Mouse (Mus musculus) midbrain, embryonic 15.5 days (tissue): ENCODE measurements around the gene Suz12. TPM values are rescaled to one million over a fixed set of nuclear protein-coding genes. Genes with fewer than 3 reads are reported as not detected.
A peak's percentile ranks its signal among the peaks of the same experiment; 100 is the strongest.

ENCODE experiments used
- ATAC-seq: fragments of 200-750 bp; cut with Nextera tagmentation; replicated peaks from 2 replicates; pipeline ENCODE4 v1.8.0; 2017; ENCODE audit warnings: moderate TSS enrichment
- H3K27ac ChIP-seq: fragments of 300-500 bp; sonication (generic); 2 replicates; pipeline ENCODE4 v1.5.1; 2015; ENCODE audit warnings: mild to moderate bottlenecking, inconsistent platforms
- H3K27me3 ChIP-seq: fragments of 300-500 bp; sonication (generic); replicated peaks from 2 replicates; pipeline ENCODE4 v1.6.1; 2015; ENCODE audit warnings: inconsistent platforms
- H3K36me3 ChIP-seq: fragments of 300-500 bp; sonication (generic); replicated peaks from 2 replicates; pipeline ENCODE4 v1.6.1; 2015; ENCODE audit warnings: inconsistent platforms
- H3K4me1 ChIP-seq: fragments of 300-500 bp; sonication (generic); 2 replicates; pipeline ENCODE4 v1.6.1; 2015; ENCODE audit warnings: inconsistent platforms
- H3K4me2 ChIP-seq: fragments of 300-500 bp; sonication (generic); 2 replicates; pipeline ENCODE4 v1.6.1; 2015; ENCODE audit warnings: inconsistent platforms, mild to moderate bottlenecking, moderate library complexity
- H3K4me3 ChIP-seq: fragments of 300-500 bp; sonication (generic); 2 replicates; pipeline ENCODE4 v1.5.1; 2015; ENCODE audit warnings: mild to moderate bottlenecking, inconsistent platforms
- H3K9ac ChIP-seq: fragments of 300-500 bp; sonication (generic); 2 replicates; pipeline ENCODE4 v1.6.1; 2015; ENCODE audit warnings: mild to moderate bottlenecking, inconsistent platforms
- H3K9me3 ChIP-seq: fragments of 300-500 bp; sonication (generic); 2 replicates; pipeline ENCODE4 v1.6.1; 2016; ENCODE audit warnings: inconsistent platforms
- WGBS: fragments of 180-500 bp; shearing (Covaris S2); methylation state at CpG from one replicate; pipeline ENCODE4 v1.1.7; 2015; ENCODE audit warnings: mixed read lengths; 5-methylcytosine and 5-hydroxymethylcytosine counted together
- polyA plus RNA-seq: library from polyadenylated mRNA; unstranded; fragments of >200 nt; fragmentation: Nextera tagmentation; extraction: Ambion mirVana; gene quantifications from 2 replicates; pipeline ENCODE4 v1.2.1, GENCODE M21; 2015

The Suz12 gene
- 12.6 and 13.8 TPM in 2 replicates for polyA plus RNA-seq

DNA sequence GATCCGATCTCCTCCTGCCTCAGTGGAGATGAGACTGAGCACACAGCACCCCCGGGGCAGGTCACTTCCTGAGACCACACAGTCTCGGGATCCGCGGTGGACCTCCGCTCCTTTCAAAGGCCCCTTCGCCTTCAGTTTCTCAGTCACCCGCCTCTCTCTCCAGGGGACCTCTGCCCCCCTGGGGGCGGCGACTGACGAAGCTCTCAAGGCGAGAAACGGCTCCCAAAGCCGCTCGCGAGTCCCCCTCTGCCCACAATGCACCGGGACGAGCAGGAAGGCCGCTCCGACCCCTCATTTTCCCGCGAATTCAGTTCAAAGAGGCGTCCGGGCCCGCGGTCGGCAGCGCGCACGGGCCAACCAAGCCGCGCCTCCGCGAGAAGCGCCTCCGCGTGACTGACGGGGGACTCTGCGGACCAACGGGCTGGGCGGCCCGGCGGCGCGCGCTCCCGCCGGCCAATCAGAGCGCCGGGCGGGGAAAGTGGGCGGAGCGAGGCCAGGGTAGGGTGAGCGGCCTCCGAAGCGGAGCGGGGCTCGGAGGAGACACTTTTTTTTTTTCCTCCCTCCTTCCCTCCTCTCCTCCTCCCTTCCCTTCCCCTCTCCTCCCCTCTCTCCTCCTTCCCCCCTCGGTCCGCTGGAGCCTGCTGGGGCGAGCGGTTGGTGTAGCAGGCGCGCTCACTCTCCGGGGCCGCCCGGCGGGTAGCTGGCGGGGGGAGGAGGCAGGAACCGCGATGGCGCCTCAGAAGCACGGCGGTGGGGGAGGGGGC lies at the start of gene Suz12:
Gene Suz12, plus strand, starts transcription at position 515 of the 764 bp plus-strand sequence.
- Histone ChIP-seq H3K27ac (peak within 1 kb of the TSS; percentile 97), H3K4me3 (peak within 1 kb of the TSS; percentile 94), H3K36me3 (no peaks in the 10 kb centered on the region), H3K4me1 (0 out of 2 replicates have a peak, but pooled peaks cover 5% of the 10 kb centered on the region), H3K4me2 (peak within 1 kb of the TSS; percentile 90), H3K9me3 (no peaks in the 10 kb centered on the region), H3K27me3 (no peaks in the 10 kb centered on the region), H3K9ac (peak within 1 kb of the TSS; percentile 80)
- ATAC-seq: peak; percentile 97
- under 1% methylated on average over 53 of the region's 74 CpGs for WGBS

DNA sequence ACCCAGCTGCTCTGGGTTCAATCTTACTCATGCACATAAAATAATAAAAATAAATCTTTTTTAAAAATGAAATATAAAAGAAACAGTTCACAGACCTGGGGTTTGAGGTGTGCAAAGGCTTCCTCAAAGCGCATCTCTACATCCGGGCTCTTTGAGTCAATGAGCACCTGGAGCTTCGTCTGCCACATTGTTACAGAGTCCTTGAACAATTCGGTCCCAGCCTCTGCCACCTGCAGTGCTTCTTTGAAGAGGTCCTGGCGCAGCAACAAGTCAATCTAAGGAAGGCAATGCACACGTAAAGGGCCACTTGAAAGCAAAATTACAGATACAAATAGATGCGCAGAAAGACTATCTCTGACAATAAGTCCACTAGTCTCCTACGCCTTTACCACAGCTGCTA lies 49.8 kb upstream of the Suz12 start:
- peaks cover 44% of the 10 kb centered on the region for H3K36me3 ChIP-seq
- H3K4me3 ChIP-seq: no peak overlapping the region
- no peaks in the 10 kb centered on the region for H3K9me3 ChIP-seq
- H3K9ac ChIP-seq: no peak overlapping the region
- H3K27ac ChIP-seq: no peak overlapping the region
- ATAC-seq: no peak
- H3K4me2 ChIP-seq: no peak overlapping the region
- H3K27me3 ChIP-seq: no peaks in the 10 kb centered on the region
- WGBS: 92% methylated on average over 8 of the region's 8 CpGs
- no peaks in the 10 kb centered on the region for H3K4me1 ChIP-seq

DNA sequence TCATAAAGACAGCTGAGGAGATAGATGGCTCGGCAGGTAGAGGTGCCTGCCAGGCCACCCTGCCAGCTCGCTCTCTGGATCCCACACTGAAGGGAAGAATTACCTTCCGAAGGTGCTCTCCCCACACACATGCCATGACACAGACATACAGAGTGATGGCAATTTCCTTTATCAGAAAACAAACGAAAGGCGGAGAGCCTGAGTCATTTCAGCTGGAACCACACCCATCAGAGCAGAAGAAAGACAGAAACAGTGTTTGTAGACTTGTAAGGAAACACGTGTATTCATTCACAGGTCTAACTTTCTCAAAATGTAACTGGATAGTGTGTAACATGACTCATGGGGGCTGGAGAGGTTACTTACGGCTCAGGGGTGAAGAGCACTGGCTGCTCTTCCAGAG lies 49.3 kb upstream of the Suz12 start:
- Histone ChIP-seq H3K27me3 (no peaks in the 10 kb centered on the region), H3K4me3 (no peak overlapping the region), H3K36me3 (peaks cover 47% of the 10 kb centered on the region), H3K4me1 (no peaks in the 10 kb centered on the region), H3K27ac (no peak overlapping the region), H3K9me3 (no peaks in the 10 kb centered on the region), H3K4me2 (no peak overlapping the region), H3K9ac (no peak overlapping the region)
- 94% methylated on average over 7 of the region's 7 CpGs for WGBS
- ATAC-seq: no peak

DNA sequence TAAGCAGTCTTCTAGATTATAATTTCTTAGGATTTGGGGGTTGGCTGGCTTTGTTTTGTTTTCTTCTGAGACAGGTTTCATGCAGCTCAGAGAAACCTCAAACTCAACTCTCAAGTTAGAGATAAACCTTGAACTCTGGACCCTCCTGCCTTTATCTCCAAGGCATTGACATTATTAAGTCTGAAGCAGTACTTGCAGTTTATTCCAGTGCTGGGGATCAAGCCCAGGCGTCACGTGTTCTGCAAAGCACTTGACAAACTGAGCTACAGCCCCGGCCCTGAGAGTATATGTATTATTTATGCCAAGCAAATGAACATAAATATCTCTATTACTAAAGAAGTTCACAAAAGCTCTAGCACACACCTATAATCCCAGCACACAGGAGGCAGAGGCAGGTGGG lies 45.6 kb upstream of the Suz12 start:
- H3K4me1 ChIP-seq: no peaks in the 10 kb centered on the region
- no peaks in the 10 kb centered on the region for H3K9me3 ChIP-seq
- H3K36me3 ChIP-seq: peaks cover 53% of the 10 kb centered on the region
- H3K4me2 ChIP-seq: no peak overlapping the region
- H3K27me3 ChIP-seq: no peaks in the 10 kb centered on the region
- ATAC-seq: no peak
- no peak overlapping the region for H3K4me3 ChIP-seq
- no peak overlapping the region for H3K9ac ChIP-seq
- WGBS: 95% methylated on average over 3 of the region's 3 CpGs
- no peak overlapping the region for H3K27ac ChIP-seq

DNA sequence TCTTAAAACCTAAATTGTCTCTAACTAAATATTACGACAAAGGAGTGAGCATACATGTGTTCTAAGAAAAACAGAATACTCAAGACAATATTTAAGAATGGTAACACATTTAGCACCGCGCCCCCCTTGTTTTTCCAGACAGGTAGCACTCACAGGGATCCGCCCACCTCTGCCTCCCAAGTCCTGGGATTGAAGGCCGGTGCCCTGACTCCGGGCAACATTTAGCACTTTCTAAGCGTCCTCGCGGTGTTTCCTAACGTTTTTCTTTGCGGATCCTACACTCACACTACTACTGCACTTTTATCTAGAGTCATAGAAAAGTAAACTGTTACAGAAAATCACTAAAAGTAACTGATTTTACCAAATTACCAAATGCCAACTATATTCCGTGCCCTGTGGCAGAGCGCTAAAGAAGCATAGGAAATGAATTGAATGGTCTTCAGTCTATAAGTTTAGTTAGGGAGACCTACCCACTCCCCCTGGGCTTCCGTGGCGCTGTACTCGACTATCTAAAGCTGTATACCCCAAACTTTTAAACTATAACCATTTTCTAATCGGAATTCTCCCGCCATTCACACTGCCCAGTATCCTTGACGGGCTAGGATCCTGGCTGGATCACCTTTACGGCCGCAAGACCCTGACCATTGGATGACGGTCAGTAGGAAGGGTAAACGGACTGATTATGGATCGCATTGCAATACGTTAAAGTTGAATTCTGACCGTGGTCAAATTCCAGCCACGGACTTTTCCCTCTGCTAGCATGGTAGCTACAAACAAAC lies 31.4 kb upstream of the Suz12 start:
- H3K9me3 ChIP-seq: no peaks in the 10 kb centered on the region
- H3K9ac ChIP-seq: peak overlapping the region; percentile 54
- peak overlapping the region; percentile 46; the same call in 1 of the 2 replicates for H3K27ac ChIP-seq
- 7% methylated on average over 27 of the region's 27 CpGs for WGBS
- 0 out of 2 replicates have a peak, but pooled peaks cover 2% of the 10 kb centered on the region for H3K27me3 ChIP-seq
- peak; percentile 48 for ATAC-seq
- H3K36me3 ChIP-seq: peaks cover 21% of the 10 kb centered on the region
- peak overlapping the region; percentile 79 for H3K4me2 ChIP-seq
- H3K4me1 ChIP-seq: peaks cover 14% of the 10 kb centered on the region
- H3K4me3 ChIP-seq: peak overlapping the region; percentile 71

DNA sequence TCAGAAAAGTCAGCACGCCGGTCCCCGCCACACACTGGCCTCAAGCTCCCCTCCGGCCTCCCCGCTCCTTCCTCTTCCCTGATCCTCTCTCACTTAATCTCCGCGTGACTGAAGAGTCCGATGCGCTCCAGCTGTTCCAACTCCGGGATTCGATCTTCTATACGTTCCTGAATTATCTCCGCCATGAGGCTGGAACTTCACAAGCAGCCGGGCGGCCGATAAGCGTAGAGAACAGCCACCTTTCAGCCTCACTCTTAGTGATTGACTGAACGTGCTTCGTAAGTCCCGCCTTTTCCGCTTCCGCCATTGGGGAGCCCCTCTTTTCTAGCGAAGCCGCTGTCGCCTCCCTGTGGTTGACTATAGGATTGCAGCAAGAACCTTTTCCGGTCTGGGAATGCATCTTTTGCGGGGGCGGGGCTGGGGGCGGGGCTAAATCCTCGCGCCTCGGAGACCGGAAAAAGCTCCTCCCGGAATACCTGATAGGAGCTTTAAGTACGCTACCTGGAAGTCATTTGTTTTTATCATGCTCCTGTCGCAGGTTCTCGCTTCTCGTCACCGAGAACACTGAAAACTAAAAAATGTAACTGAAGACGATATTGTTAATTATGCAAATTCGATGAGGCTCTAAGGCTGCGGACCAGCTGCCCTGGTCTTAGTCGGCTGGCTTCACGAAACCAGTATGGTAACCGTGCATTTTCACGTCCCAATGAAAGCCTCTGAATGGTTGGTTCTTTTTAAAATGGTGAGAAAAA lies 30.6 kb upstream of the Suz12 start, which contains the start of gene Utp6:
Gene Utp6, minus strand, starts transcription at position 266 of the 752 bp plus-strand sequence.
- WGBS: under 1% methylated on average over 46 of the region's 46 CpGs
- H3K4me2 ChIP-seq: peak within 1 kb of the TSS; percentile 79
- peaks cover 14% of the 10 kb centered on the region for H3K4me1 ChIP-seq
- no peaks in the 10 kb centered on the region for H3K9me3 ChIP-seq
- H3K36me3 ChIP-seq: peaks cover 16% of the 10 kb centered on the region
- peak within 1 kb of the TSS; percentile 54 for H3K9ac ChIP-seq
- ATAC-seq: peak; percentile 96
- H3K27me3 ChIP-seq: 0 out of 2 replicates have a peak, but pooled peaks cover 2% of the 10 kb centered on the region
- H3K27ac ChIP-seq: peak within 1 kb of the TSS; percentile 65
- peak within 1 kb of the TSS; percentile 71 for H3K4me3 ChIP-seq

DNA sequence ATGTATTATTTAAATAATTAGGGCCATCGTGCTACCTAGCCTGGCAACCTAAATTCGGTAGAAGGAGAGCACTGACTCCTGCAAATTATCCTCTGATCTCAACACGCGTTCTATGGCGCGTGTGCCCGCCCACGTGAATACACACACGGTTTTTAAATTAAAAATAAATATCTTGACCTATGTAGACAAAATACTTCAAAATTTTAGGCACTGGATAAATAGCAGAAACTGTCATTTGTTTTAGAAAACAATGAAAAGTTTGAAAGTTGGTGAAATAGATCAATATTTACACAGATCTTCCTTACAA lies 30.1 kb upstream of the Suz12 start:
- peaks cover 13% of the 10 kb centered on the region for H3K36me3 ChIP-seq
- no peaks in the 10 kb centered on the region for H3K9me3 ChIP-seq
- H3K9ac ChIP-seq: peak overlapping the region; percentile 42
- peak overlapping the region; percentile 70 for H3K4me2 ChIP-seq
- H3K27ac ChIP-seq: peak overlapping the region; percentile 65; the same call in 1 of the 2 replicates
- 0 out of 2 replicates have a peak, but pooled peaks cover 2% of the 10 kb centered on the region for H3K27me3 ChIP-seq
- peak; percentile 37; the same call in 1 of the 2 replicates for ATAC-seq
- peak overlapping the region; percentile 71 for H3K4me3 ChIP-seq
- H3K4me1 ChIP-seq: peaks cover 14% of the 10 kb centered on the region
- 3% methylated on average over 9 of the region's 9 CpGs for WGBS

DNA sequence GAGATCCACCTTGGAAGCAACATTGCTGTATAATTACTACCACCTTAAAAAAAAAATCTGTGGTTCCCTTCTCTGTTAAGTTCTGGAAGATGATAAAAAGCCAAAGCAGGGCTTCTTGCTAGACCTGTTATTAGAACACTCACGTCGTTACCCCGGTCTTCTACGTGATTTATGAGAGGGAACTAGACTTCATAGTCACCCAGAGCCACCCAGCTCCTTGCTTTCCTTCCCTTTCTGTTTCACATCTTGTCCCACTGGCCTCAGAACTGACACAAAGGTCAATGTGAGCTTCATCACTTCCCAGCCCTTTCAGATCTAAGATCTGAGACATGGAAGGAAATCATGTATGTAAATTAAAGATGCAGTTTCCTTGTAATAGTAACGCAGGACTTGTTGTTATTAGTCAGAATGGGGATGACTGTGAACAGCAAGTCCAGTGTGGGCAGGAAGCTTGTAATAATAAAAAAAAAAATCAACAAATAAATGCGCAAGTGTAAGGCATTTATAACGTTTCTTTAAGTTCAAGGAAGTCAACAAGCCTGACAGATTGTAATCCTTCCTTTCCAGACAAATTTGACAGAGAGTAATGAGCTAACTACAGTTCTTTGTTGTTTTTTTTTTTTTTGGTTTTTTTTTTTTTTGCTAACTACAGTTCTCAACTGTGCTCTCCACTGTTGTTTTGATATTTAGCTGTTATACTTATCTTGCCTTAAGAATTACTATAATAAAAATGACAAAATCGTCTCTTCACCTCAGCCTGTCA lies 29.5 kb upstream of the Suz12 start:
- Histone ChIP-seq H3K27ac (no peak overlapping the region), H3K9ac (no peak overlapping the region), H3K4me3 (no peak overlapping the region), H3K27me3 (0 out of 2 replicates have a peak, but pooled peaks cover 2% of the 10 kb centered on the region), H3K4me2 (peak overlapping the region; percentile 70; the same call in 1 of the 2 replicates), H3K4me1 (peaks cover 14% of the 10 kb centered on the region), H3K36me3 (peaks cover 8% of the 10 kb centered on the region), H3K9me3 (no peaks in the 10 kb centered on the region)
- ATAC-seq: no peak
- WGBS: 73% methylated on average over 8 of the region's 8 CpGs

DNA sequence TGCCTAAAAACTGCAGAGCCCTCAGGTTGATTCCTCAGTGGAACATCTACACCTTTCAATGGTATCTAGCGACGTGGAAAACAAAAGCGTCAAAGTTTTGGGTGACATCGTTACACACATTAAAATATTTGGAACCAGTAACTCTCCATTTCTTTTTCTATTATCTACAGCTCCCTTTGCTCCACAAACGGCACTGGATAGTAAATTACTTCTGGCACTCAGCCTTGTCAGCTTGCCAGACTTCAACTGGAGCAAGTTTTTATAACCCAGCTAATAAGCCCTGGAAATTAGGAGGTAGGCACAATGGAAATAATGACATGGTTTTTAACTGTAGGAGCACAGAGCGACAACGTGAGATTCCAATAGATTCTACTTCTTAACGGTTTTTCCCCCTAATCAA lies 27.0 kb upstream of the Suz12 start:
- Histone ChIP-seq H3K4me2 (no peak overlapping the region), H3K27ac (no peak overlapping the region), H3K4me1 (peaks cover 11% of the 10 kb centered on the region), H3K36me3 (no peaks in the 10 kb centered on the region), H3K9ac (no peak overlapping the region), H3K9me3 (no peaks in the 10 kb centered on the region), H3K27me3 (0 out of 2 replicates have a peak, but pooled peaks cover 2% of the 10 kb centered on the region), H3K4me3 (no peak overlapping the region)
- ATAC-seq: no peak
- WGBS: 58% methylated on average over 8 of the region's 8 CpGs

DNA sequence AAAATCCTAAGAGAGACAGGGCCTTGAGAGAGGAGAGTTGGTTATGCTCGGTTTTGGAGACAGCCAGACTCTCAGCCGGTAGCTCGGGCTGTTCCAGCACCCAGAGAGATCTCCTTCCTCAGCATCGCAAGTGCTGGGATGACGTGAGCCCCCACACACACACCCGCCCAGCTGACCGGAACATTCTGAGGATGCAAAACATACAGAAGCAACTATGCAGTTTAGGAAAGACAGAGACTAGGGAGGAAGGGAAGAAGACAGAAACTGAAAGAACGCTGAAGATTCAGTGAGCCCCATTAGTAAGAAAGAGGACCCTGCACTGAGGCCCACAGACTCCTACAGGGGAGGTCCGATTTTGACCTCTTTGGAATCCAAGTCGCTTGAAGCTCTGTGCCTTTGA lies 25.2 kb upstream of the Suz12 start:
- H3K36me3 ChIP-seq: no peaks in the 10 kb centered on the region
- H3K4me1 ChIP-seq: 0 out of 2 replicates have a peak, but pooled peaks cover 2% of the 10 kb centered on the region
- no peak overlapping the region for H3K4me2 ChIP-seq
- H3K27me3 ChIP-seq: 0 out of 2 replicates have a peak, but pooled peaks cover 2% of the 10 kb centered on the region
- H3K4me3 ChIP-seq: no peak overlapping the region
- no peak overlapping the region for H3K9ac ChIP-seq
- H3K9me3 ChIP-seq: no peaks in the 10 kb centered on the region
- no peak overlapping the region for H3K27ac ChIP-seq
- ATAC-seq: no peak
- 79% methylated on average over 10 of the region's 10 CpGs for WGBS

DNA sequence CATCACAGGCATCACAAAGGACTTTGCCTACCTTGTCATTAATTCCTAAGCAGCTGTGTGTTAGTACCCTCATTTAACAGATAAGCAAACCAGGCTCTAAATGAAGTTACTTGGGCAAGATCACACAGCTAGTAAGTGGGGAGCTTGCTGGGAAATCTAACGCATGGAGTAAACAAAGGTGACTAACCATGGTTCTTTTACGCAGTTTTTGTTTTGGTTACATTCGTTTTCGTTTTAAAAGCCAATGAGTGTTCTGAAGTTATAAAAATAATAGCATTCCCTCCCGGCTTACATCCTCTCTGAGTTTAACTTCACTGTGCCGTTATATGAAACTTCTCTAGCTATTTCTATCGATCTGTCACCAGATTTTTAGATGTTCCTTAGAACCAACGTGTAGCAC lies 19.8 kb upstream of the Suz12 start:
- Histone ChIP-seq H3K9me3 (no peaks in the 10 kb centered on the region), H3K4me1 (peaks cover 17% of the 10 kb centered on the region), H3K36me3 (no peaks in the 10 kb centered on the region), H3K9ac (no peak overlapping the region), H3K4me3 (peak overlapping the region; percentile 52), H3K4me2 (peak overlapping the region; percentile 85), H3K27ac (no peak overlapping the region), H3K27me3 (no peaks in the 10 kb centered on the region)
- ATAC-seq: no peak
- WGBS: 23% methylated on average over 8 of the region's 8 CpGs
